Mouse (Mus musculus): ENCODE measurements around the gene Vmn2r37. TPM values are rescaled to one million over a fixed set of nuclear protein-coding genes. Genes with fewer than 3 reads are reported as not detected.
"Not testable (repeated sequence)": the region's sequence is repeated elsewhere in the genome, so short reads cannot be mapped to it uniquely, and the experiment has no call there.

Gene Vmn2r37
- not detected for total RNA-seq (2021)
- long read RNA-seq, experiment 1, result 0 reads
- long read RNA-seq, experiment 2, result 0 reads

- DNase-seq (ENCODE audit: low spot score in 2 of 2); H3K4me3 ChIP-seq; H3K27ac ChIP-seq: not testable (repeated sequence)
Measured at GRCm38 (mm10) chr7:9223553-9223952, at the start of gene Vmn2r37. Vmn2r37 (minus strand) TSS chr7:9223653.

Other genes with a start within 250 kb of the Vmn2r37 start
- not detected for gene Vmn2r39, start 192.9 kb downstream of the Vmn2r37 start, total RNA-seq (2021)
- not detected for gene Vmn2r38, start 125.8 kb downstream of the Vmn2r37 start, total RNA-seq (2021)

All from layer of hippocampus, adult 2 months (tissue).